Mouse (Mus musculus) MEL (cell line): ENCODE results near the gene Borcs5. TPM values are rescaled to one million over a fixed set of nuclear protein-coding genes. Genes with fewer than 3 reads are reported as not detected.

Experiments used
- DNase-seq: peaks from one replicate; pipeline ENCODE4 v3.0.0; 2011; ENCODE audit warnings: low read depth, low spot score
- H3K27ac ChIP-seq: 2 replicates; pipeline ENCODE4 v1.5.1; 2012; ENCODE audit warnings: low read depth, mild to moderate bottlenecking, control low read depth, low read length, moderate library complexity; ENCODE audit not compliant: control insufficient read depth
- H3K27me3 ChIP-seq, 2 experiments: fragments of 150-350 bp in 1 of 2; sonication (generic) in 1 of 2; 2 replicates each; pipeline ENCODE4 v1.6.1; 2012; ENCODE audit warnings: low read length in 2 of 2, mild to moderate bottlenecking in 2 of 2, improper control_type of control experiment in 1 of 2, moderate library complexity in 1 of 2; ENCODE audit not compliant: insufficient read depth in 2 of 2, control insufficient read depth in 1 of 2
- H3K36me3 ChIP-seq, 2 experiments: 2 replicates each; pipeline ENCODE4 v1.6.1; 2012 to 2014; ENCODE audit warnings: low read length in 2 of 2, improper control_type of control experiment in 1 of 2, inconsistent platforms in 1 of 2, mild to moderate bottlenecking in 1 of 2; ENCODE audit not compliant: insufficient read depth in 2 of 2, control insufficient read depth in 1 of 2
- H3K4me1 ChIP-seq, 2 experiments: fragments of 150-350 bp in 1 of 2; sonication (generic) in 1 of 2; 2 replicates each; pipeline ENCODE4 v1.6.1; 2012; ENCODE audit warnings: low read length in 2 of 2, improper control_type of control experiment in 1 of 2, mild to moderate bottlenecking in 1 of 2; ENCODE audit not compliant: insufficient read depth in 2 of 2, control insufficient read depth in 1 of 2
- H3K4me3 ChIP-seq, 2 experiments: fragments of 150-350 bp in 1 of 2; sonication (generic) in 1 of 2; 2 replicates each; pipeline ENCODE4 v1.5.1; 2012; ENCODE audit warnings: low read depth in 2 of 2, low read length in 2 of 2, mild to moderate bottlenecking in 2 of 2, moderate library complexity in 2 of 2, control low read depth in 1 of 2, improper control_type of control experiment in 1 of 2; ENCODE audit not compliant: control insufficient read depth in 1 of 2, insufficient read depth in 1 of 2
- H3K79me2 ChIP-seq: 2 replicates; pipeline ENCODE4 v1.6.1; 2012; ENCODE audit warnings: mild to moderate bottlenecking, low read length, moderate library complexity; ENCODE audit not compliant: control insufficient read depth, poor library complexity, insufficient read depth
- H3K9ac ChIP-seq: 2 replicates; pipeline ENCODE4 v1.6.1; 2012; ENCODE audit warnings: low read depth, mild to moderate bottlenecking, control low read depth, low read length, moderate library complexity; ENCODE audit not compliant: control insufficient read depth, poor library complexity, severe bottlenecking
- H3K9me3 ChIP-seq: fragments of 150-350 bp; sonication (generic); replicated peaks from 2 replicates; pipeline ENCODE4 v1.6.1; 2012; ENCODE audit warnings: mild to moderate bottlenecking, low read length, improper control_type of control experiment, moderate library complexity; ENCODE audit not compliant: insufficient read depth
- EP300 ChIP-seq, 2 experiments: IDR thresholded peaks; 2 replicates each; pipeline ENCODE4 v1.6.1; 2011; ENCODE audit warnings: improper control_type of control experiment in 2 of 2, low read length in 2 of 2, low read depth in 1 of 2, mild to moderate bottlenecking in 1 of 2
- GABPA ChIP-seq: IDR thresholded peaks from 2 replicates; pipeline ENCODE4 v1.6.1; 2012; ENCODE audit warnings: low read depth, mild to moderate bottlenecking, inconsistent platforms, low read length, improper control_type of control experiment, moderate library complexity
- GATA1 ChIP-seq: IDR thresholded peaks from 2 replicates; pipeline ENCODE4 v1.6.1; 2011; ENCODE audit warnings: low read depth, low read length, improper control_type of control experiment
- JUND ChIP-seq: IDR thresholded peaks from 2 replicates; pipeline ENCODE4 v1.6.1; 2011; ENCODE audit warnings: low read depth, mild to moderate bottlenecking, improper control_type of control experiment, low read length
- KAT2A ChIP-seq: conservative IDR thresholded peaks from 2 replicates; pipeline ENCODE4 v1.6.1; 2012; ENCODE audit warnings: low read depth, low read length, improper control_type of control experiment, inconsistent platforms
- MEF2A ChIP-seq: IDR thresholded peaks from 2 replicates; pipeline ENCODE4 v1.6.1; 2014; ENCODE audit warnings: low read depth, mild to moderate bottlenecking, inconsistent platforms, low read length, improper control_type of control experiment; ENCODE audit not compliant: poor library complexity, insufficient replicate concordance, severe bottlenecking; ENCODE audit errors: extremely low read depth
- POLR2A ChIP-seq, 2 experiments: IDR thresholded peaks; 2 replicates each; pipeline ENCODE4 v1.6.1; 2011 to 2012; ENCODE audit warnings: low read length in 2 of 2, mild to moderate bottlenecking in 2 of 2, control low read depth in 1 of 2, improper control_type of control experiment in 1 of 2, low read depth in 1 of 2, moderate library complexity in 1 of 2; ENCODE audit not compliant: control insufficient read depth in 1 of 2, insufficient read depth in 1 of 2, poor library complexity in 1 of 2
- POLR2AphosphoS5 ChIP-seq: IDR thresholded peaks from 2 replicates; pipeline ENCODE4 v1.6.1; 2012; ENCODE audit warnings: low read depth, borderline replicate concordance, mild to moderate bottlenecking, inconsistent platforms, low read length, moderate library complexity, mixed read lengths
- RCOR1 ChIP-seq: IDR thresholded peaks from 2 replicates; pipeline ENCODE4 v1.6.1; 2012; ENCODE audit warnings: low read depth, mild to moderate bottlenecking, inconsistent platforms, low read length, improper control_type of control experiment
- UBTF ChIP-seq: IDR thresholded peaks from 2 replicates; pipeline ENCODE4 v1.6.1; 2012; ENCODE audit warnings: low read depth, mild to moderate bottlenecking, inconsistent platforms, low read length, improper control_type of control experiment, moderate library complexity, borderline replicate concordance; ENCODE audit not compliant: insufficient read depth
- USF1 ChIP-seq: IDR thresholded peaks from 2 replicates; pipeline ENCODE4 v1.6.1; 2014; ENCODE audit warnings: low read depth, mild to moderate bottlenecking, inconsistent platforms, low read length, improper control_type of control experiment, moderate library complexity
- polyA plus RNA-seq, 2 experiments: library from polyadenylated mRNA; stranded (reverse) in 1 of 2; unstranded in 1 of 2; fragments of >175 nt in 1 of 2; fragments of >200 nt in 1 of 2; gene quantifications; 2 replicates each; pipeline versions ENCODE4 v1.2.1 to v1.2.4; 2012; ENCODE audit warnings: low replicate concordance in 2 of 2, low read depth in 1 of 2; ENCODE audit not compliant: insufficient read length in 2 of 2, insufficient read depth in 1 of 2, missing spikeins in 1 of 2
- total RNA-seq: library from RNA; depleted of rRNA; stranded (reverse); fragments of 300-350 nt; gene quantifications from 2 replicates; pipeline ENCODE4 v1.2.3, GENCODE M21; 2012

Borcs5 gene
- total and polyA plus RNA-seq, 3 experiments, result 7.7 to 13.0 TPM; not detected in 1

GRCm38 (mm10) chr6:134636476-134636875, 2.8 kb upstream of the Borcs5 start:
- peaks cover 0 to 4% of the 10 kb centered on the region in 2 experiments; a peak in 2 of 4 replicates for H3K36me3 ChIP-seq
- no peak for TF ChIP-seq POLR2A (IDR thresholded peaks at IDR 0.05; ENCODE audit: control insufficient read depth in 1 of 2, insufficient read depth in 1 of 2, low read depth in 1 of 2, low read length in 2 of 2, poor library complexity in 1 of 2)
- TF ChIP-seq KAT2A, result no peak
- TF ChIP-seq EP300 (IDR thresholded peaks at IDR 0.05; ENCODE audit: low read depth in 1 of 2, low read length in 2 of 2), result no peak
- no peak for TF ChIP-seq GABPA
- no peak for TF ChIP-seq JUND
- no peak for TF ChIP-seq RCOR1
- TF ChIP-seq POLR2AphosphoS5, result no peak
- no peak for TF ChIP-seq USF1
- TF ChIP-seq, all 39 proteins: peak for 0
- H3K9me3 ChIP-seq, result no peaks in the 10 kb centered on the region
- peaks cover 6% of the 10 kb centered on the region; the same call in 1 of the 2 replicates for H3K79me2 ChIP-seq
- H3K4me1 ChIP-seq, result peaks cover 0 to 7% of the 10 kb centered on the region in 2 experiments; a peak in 1 of 4 replicates
- no peak overlapping the region for H3K9ac ChIP-seq
- H3K4me3 ChIP-seq, result no peak overlapping the region
- DNase-seq, result no peak
- H3K27ac ChIP-seq, result no peak overlapping the region
- H3K27me3 ChIP-seq, result no peaks in the 10 kb centered on the region

GRCm38 (mm10) chr6:134639900-134640299, 590 bp downstream of the Borcs5 start:
- H3K4me1 ChIP-seq, result peaks cover 2 to 13% of the 10 kb centered on the region in 2 experiments; a peak in 2 of 4 replicates
- no peaks in the 10 kb centered on the region for H3K9me3 ChIP-seq
- DNase-seq, result peak; percentile 39
- peak overlapping the region; percentile 73 for H3K27ac ChIP-seq
- peak overlapping the region; percentile 66 for H3K9ac ChIP-seq
- peaks cover 0 to 7% of the 10 kb centered on the region in 2 experiments; a peak in 2 of 4 replicates for H3K36me3 ChIP-seq
- TF ChIP-seq UBTF, result no peak
- TF ChIP-seq RCOR1, result no peak
- TF ChIP-seq GATA1, result peak; percentile 73
- peak in 1 of 2 experiments; percentile 54; a peak in 2 of 4 replicates for TF ChIP-seq EP300 (IDR thresholded peaks at IDR 0.05; ENCODE audit: low read depth in 1 of 2, low read length in 2 of 2)
- TF ChIP-seq MEF2A, result no peak
- peaks cover 6% of the 10 kb centered on the region; the same call in 1 of the 2 replicates for H3K79me2 ChIP-seq
- H3K4me3 ChIP-seq, result peak overlapping the region; percentile 27 to 30; a peak in 3 of 4 replicates
- no peaks in the 10 kb centered on the region for H3K27me3 ChIP-seq
